Mouse (Mus musculus) lung, embryonic 14.5 days (tissue): ENCODE measurements around the gene Uggt1. TPM values are rescaled to one million over a fixed set of nuclear protein-coding genes. Genes with fewer than 3 reads are reported as not detected.

ENCODE experiments used
- ATAC-seq: fragments of 200-750 bp; cut with Nextera tagmentation; 2 replicates; pipeline ENCODE4 v1.8.0; 2017; ENCODE audit warnings: mild to moderate bottlenecking, moderate TSS enrichment, moderate library complexity; ENCODE audit not compliant: insufficient read depth
- DNase-seq: peaks from one replicate; pipeline ENCODE4 v3.0.0-alpha.2; 2015
- H3K27ac ChIP-seq: fragments of 300-500 bp; sonication (generic); 2 replicates; pipeline ENCODE4 v1.5.1; 2014; ENCODE audit warnings: low read depth, mild to moderate bottlenecking, moderate library complexity
- H3K27me3 ChIP-seq: fragments of 300-500 bp; sonication (generic); 2 replicates; pipeline ENCODE4 v1.6.1; 2014; ENCODE audit warnings: low read length, control low read depth; ENCODE audit not compliant: insufficient read depth
- H3K36me3 ChIP-seq: fragments of 300-500 bp; sonication (generic); 2 replicates; pipeline ENCODE4 v1.6.1; 2014; ENCODE audit warnings: control low read depth; ENCODE audit not compliant: insufficient read depth
- H3K4me1 ChIP-seq: fragments of 300-500 bp; sonication (generic); 2 replicates; pipeline ENCODE4 v1.6.1; 2014; ENCODE audit warnings: antibody characterized with exemption, control low read depth; ENCODE audit not compliant: insufficient read depth
- H3K4me2 ChIP-seq: fragments of 300-500 bp; sonication (generic); 2 replicates; pipeline ENCODE4 v1.6.1; 2014; ENCODE audit warnings: mild to moderate bottlenecking
- H3K4me3 ChIP-seq: fragments of 300-500 bp; sonication (generic); 2 replicates; pipeline ENCODE4 v1.5.1; 2014; ENCODE audit warnings: low read depth, low read length
- H3K9ac ChIP-seq: fragments of 300-500 bp; sonication (generic); 2 replicates; pipeline ENCODE4 v1.6.1; 2014
- H3K9me3 ChIP-seq: fragments of 300-500 bp; sonication (generic); 2 replicates; pipeline ENCODE4 v1.6.1; 2016; ENCODE audit warnings: low read depth, low read length, control low read depth
- CTCF ChIP-seq: IDR thresholded peaks from 2 replicates; pipeline ENCODE4 v1.5.1; 2016; ENCODE audit warnings: antibody characterized with exemption, low read depth
- WGBS: fragments of 180-500 bp; shearing (Covaris S2); extraction: QIAGEN DNeasy Blood & Tissue Kit; methylation state at CpG from one replicate; pipeline ENCODE4 v1.1.7; 2014; 5-methylcytosine and 5-hydroxymethylcytosine counted together
- polyA plus RNA-seq: library from polyadenylated mRNA; unstranded; fragments of >200 nt; fragmentation: Nextera tagmentation; extraction: Ambion mirVana; gene quantifications from 2 replicates; pipeline ENCODE4 v1.2.1, GENCODE M21; 2014

Gene Uggt1
- polyA plus RNA-seq, 1 experiment from 2014 or later, result 80.4 TPM

- TF ChIP-seq CTCF, result no peak
Observed at GRCm38 (mm10) chr1:36160246-36160645, 84.3 kb downstream of the Uggt1 start.

DNA sequence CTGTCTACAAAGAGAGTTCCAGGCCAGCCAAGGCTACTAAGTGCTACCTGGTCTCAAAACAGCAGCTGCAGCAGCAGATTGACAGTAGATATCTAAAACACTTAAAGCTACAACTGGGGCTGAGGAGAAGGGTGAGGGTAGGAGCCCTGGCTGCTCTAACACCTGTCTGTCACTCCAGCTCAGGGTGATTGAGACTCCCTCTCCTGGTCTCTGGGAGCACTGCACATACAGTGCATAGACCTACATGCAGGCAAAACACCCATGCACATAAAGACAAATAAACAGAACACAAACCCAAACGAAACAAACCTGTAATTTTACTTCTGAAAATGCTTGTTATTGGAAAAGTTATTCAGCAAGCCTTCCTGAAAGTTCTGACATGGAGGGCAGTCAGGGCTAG, 95.1 kb downstream of the Uggt1 start:
- no peak for ATAC-seq

More at GRCm38 (mm10) chr1:36160246-36160645, 84.3 kb downstream of the Uggt1 start:
- DNase-seq (no peak), ATAC-seq (no peak)
- H3K36me3 ChIP-seq, result peaks cover 71% of the 10 kb centered on the region
- H3K27me3 ChIP-seq, result no peaks in the 10 kb centered on the region
- H3K9ac ChIP-seq, result no peak overlapping the region
- no peak overlapping the region for H3K27ac ChIP-seq
- H3K4me2 ChIP-seq, result no peak overlapping the region
- no peaks in the 10 kb centered on the region for H3K4me1 ChIP-seq
- 81% methylated on average over 8 of the region's 8 CpGs for WGBS
- no peaks in the 10 kb centered on the region for H3K9me3 ChIP-seq
- H3K4me3 ChIP-seq, result no peak overlapping the region

GRCm38 (mm10) chr1:36148809-36149208, 95.7 kb downstream of the Uggt1 start:
- Histone ChIP-seq H3K4me3 (no peak overlapping the region), H3K4me1 (no peaks in the 10 kb centered on the region), H3K4me2 (no peak overlapping the region), H3K9me3 (no peaks in the 10 kb centered on the region), H3K36me3 (peaks cover 84% of the 10 kb centered on the region), H3K27ac (no peak overlapping the region), H3K9ac (no peak overlapping the region), H3K27me3 (no peaks in the 10 kb centered on the region)
- WGBS, result 62% methylated on average over 2 of the region's 2 CpGs
- no peak for DNase-seq
- ATAC-seq, result no peak
- TF ChIP-seq CTCF, result no peak

More for the DNA sequence above, 95.1 kb downstream of the Uggt1 start:
- Histone ChIP-seq H3K27me3 (no peaks in the 10 kb centered on the region), H3K4me2 (no peak overlapping the region), H3K9me3 (no peaks in the 10 kb centered on the region), H3K36me3 (peaks cover 85% of the 10 kb centered on the region), H3K4me3 (no peak overlapping the region), H3K9ac (no peak overlapping the region), H3K27ac (no peak overlapping the region), H3K4me1 (no peaks in the 10 kb centered on the region)
- DNase-seq, result peak; percentile 41
- TF ChIP-seq CTCF, result peak; percentile 58
- WGBS, result 63% methylated on average over 1 of the region's 1 CpGs

DNA sequence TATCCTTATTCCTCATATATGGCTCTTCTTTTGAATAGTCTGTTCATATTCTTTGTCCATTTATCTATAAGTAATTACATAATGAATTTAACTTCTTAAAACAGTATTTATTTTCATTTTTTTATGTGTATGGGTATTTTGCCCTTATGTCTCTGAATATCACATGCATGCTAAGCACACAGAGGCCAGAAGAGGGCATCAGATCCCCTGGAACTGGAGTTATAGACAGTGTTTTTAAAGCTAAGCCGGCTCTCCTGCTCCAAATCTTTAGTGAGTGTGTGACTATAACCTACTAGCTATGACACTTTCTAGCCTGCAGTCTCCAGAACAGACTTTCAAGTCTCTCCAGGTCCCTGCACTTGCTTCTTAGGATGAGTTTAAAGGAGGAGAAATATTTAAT, 99.5 kb downstream of the Uggt1 start:
- no peak overlapping the region for H3K4me2 ChIP-seq
- no peak overlapping the region for H3K4me3 ChIP-seq
- H3K9me3 ChIP-seq, result no peaks in the 10 kb centered on the region
- 16% methylated on average over 1 of the region's 1 CpGs for WGBS
- H3K27ac ChIP-seq, result no peak overlapping the region
- H3K27me3 ChIP-seq, result no peaks in the 10 kb centered on the region
- TF ChIP-seq CTCF, result peak; percentile 50
- DNase-seq, result peak; percentile 70
- H3K36me3 ChIP-seq, result peaks cover 68% of the 10 kb centered on the region
- no peaks in the 10 kb centered on the region for H3K4me1 ChIP-seq
- no peak for ATAC-seq
- no peak overlapping the region for H3K9ac ChIP-seq

GRCm38 (mm10) chr1:36140311-36140710, 104.2 kb downstream of the Uggt1 start:
- peaks cover 27% of the 10 kb centered on the region for H3K36me3 ChIP-seq
- no peaks in the 10 kb centered on the region for H3K9me3 ChIP-seq
- no peak for ATAC-seq
- WGBS, result 92% methylated on average over 15 of the region's 15 CpGs
- no peaks in the 10 kb centered on the region for H3K4me1 ChIP-seq
- no peak overlapping the region for H3K27ac ChIP-seq
- H3K9ac ChIP-seq, result no peak overlapping the region
- H3K4me3 ChIP-seq, result no peak overlapping the region
- no peaks in the 10 kb centered on the region for H3K27me3 ChIP-seq
- no peak for TF ChIP-seq CTCF
- no peak overlapping the region for H3K4me2 ChIP-seq
- DNase-seq, result no peak

GRCm38 (mm10) chr1:36134584-36134983, 109.9 kb downstream of the Uggt1 start:
- Histone ChIP-seq H3K4me1 (no peaks in the 10 kb centered on the region; the same call in 1 of the 2 replicates), H3K4me2 (no peak overlapping the region), H3K27me3 (no peaks in the 10 kb centered on the region), H3K36me3 (no peaks in the 10 kb centered on the region), H3K4me3 (no peak overlapping the region), H3K27ac (no peak overlapping the region), H3K9ac (no peak overlapping the region), H3K9me3 (no peaks in the 10 kb centered on the region)
- peak; percentile 67; the same call in 1 of the 2 replicates for ATAC-seq
- peak; percentile 92 for DNase-seq
- 0% methylated on average over 3 of the region's 3 CpGs for WGBS
- peak; percentile 93 for TF ChIP-seq CTCF

- 59% methylated on average over 3 of the region's 3 CpGs for WGBS
- no peaks in the 10 kb centered on the region for H3K9me3 ChIP-seq
- H3K36me3 ChIP-seq, result no peaks in the 10 kb centered on the region
- H3K4me3 ChIP-seq, result no peak overlapping the region
- H3K4me2 ChIP-seq, result no peak overlapping the region
- TF ChIP-seq CTCF, result no peak
- H3K9ac ChIP-seq, result no peak overlapping the region
- H3K27me3 ChIP-seq, result no peaks in the 10 kb centered on the region
- H3K27ac ChIP-seq, result no peak overlapping the region
- DNase-seq, result no peak
- H3K4me1 ChIP-seq, result no peaks in the 10 kb centered on the region; the same call in 1 of the 2 replicates
- ATAC-seq, result no peak
Observed at GRCm38 (mm10) chr1:36133647-36134046, 110.9 kb downstream of the Uggt1 start.

DNA sequence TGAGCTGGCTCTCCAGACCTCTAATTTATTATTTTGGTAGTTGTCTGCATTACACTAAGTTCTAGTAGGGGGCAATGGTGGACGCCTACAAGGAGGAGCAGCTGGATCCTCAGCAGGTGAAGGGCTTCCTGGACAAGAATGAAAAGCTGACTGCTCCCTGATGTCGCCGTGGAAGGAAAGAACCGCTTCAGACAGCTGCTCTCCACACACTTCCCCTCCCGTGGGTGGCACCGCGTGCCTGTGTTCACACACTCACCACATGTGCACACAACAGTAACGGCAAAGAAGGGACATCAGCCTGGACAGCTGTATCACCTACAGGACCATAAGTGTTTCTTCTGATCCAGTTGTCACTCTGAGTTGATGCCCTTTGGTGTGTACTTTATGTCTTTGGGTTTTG, 111.5 kb downstream of the Uggt1 start:
- no peak overlapping the region for H3K4me3 ChIP-seq
- no peak overlapping the region for H3K9ac ChIP-seq
- no peaks in the 10 kb centered on the region for H3K27me3 ChIP-seq
- H3K4me2 ChIP-seq, result no peak overlapping the region
- no peak overlapping the region for H3K27ac ChIP-seq
- WGBS, result 62% methylated on average over 8 of the region's 8 CpGs
- no peaks in the 10 kb centered on the region for H3K9me3 ChIP-seq
- no peak for DNase-seq
- TF ChIP-seq CTCF, result no peak
- no peaks in the 10 kb centered on the region; the same call in 1 of the 2 replicates for H3K4me1 ChIP-seq
- H3K36me3 ChIP-seq, result no peaks in the 10 kb centered on the region
- no peak for ATAC-seq
